Mouse (Mus musculus): ENCODE results near the gene Gins2. TPM values are rescaled to one million over a fixed set of nuclear protein-coding genes. Genes with fewer than 3 reads are reported as not detected.
A peak's percentile ranks its signal among the peaks of the same experiment; 100 is the strongest.

Gene Gins2
- polyA plus RNA-seq, 1 experiment from 2014 or later, result 81.7 TPM

- no peaks in the 10 kb centered on the region for H3K27me3 ChIP-seq
- H3K9ac ChIP-seq, result no peak overlapping the region
- 70% methylated on average over 14 of the region's 14 CpGs for WGBS
- no peak overlapping the region for H3K4me3 ChIP-seq (replicated peaks)
- H3K9me3 ChIP-seq (replicated peaks), result no peaks in the 10 kb centered on the region
- H3K4me2 ChIP-seq (replicated peaks), result no peak overlapping the region
- no peaks in the 10 kb centered on the region for H3K36me3 ChIP-seq
- H3K27ac ChIP-seq (replicated peaks), result no peak overlapping the region
- H3K4me1 ChIP-seq, result peaks cover 10% of the 10 kb centered on the region; the same call in 1 of the 2 replicates
- no peak for ATAC-seq (ENCODE audit: insufficient number of reproducible peaks, low FRiP score, low TSS enrichment, low read depth)
These were observed 33.1 kb upstream of the Gins2 start for GRCm38 (mm10) chr8:120622161-120622560.

- Histone ChIP-seq H3K4me1 (peaks cover 17% of the 10 kb centered on the region; the same call in 1 of the 2 replicates), H3K36me3 (no peaks in the 10 kb centered on the region), H3K27me3 (no peaks in the 10 kb centered on the region), H3K9me3 (replicated peaks) (no peaks in the 10 kb centered on the region), H3K27ac (replicated peaks) (no peak overlapping the region), H3K4me3 (replicated peaks) (no peak overlapping the region), H3K9ac (no peak overlapping the region), H3K4me2 (replicated peaks) (no peak overlapping the region)
- 57% methylated on average over 7 of the region's 7 CpGs for WGBS
- ATAC-seq (ENCODE audit: insufficient number of reproducible peaks, low FRiP score, low TSS enrichment, low read depth), result no peak
These were observed 31.3 kb upstream of the Gins2 start for GRCm38 (mm10) chr8:120620441-120620840.

GRCm38 (mm10) chr8:120619235-120620180, 30.4 kb upstream of the Gins2 start:
- Histone ChIP-seq H3K9me3 (replicated peaks) (no peaks in the 10 kb centered on the region), H3K27ac (replicated peaks) (0 out of 2 replicates have a peak overlapping the region, but pooled peaks have one; percentile 4), H3K9ac (no peak overlapping the region), H3K36me3 (no peaks in the 10 kb centered on the region), H3K4me3 (replicated peaks) (no peak overlapping the region), H3K27me3 (no peaks in the 10 kb centered on the region), H3K4me2 (replicated peaks) (no peak overlapping the region), H3K4me1 (peaks cover 17% of the 10 kb centered on the region; the same call in 1 of the 2 replicates)
- no peak for ATAC-seq (ENCODE audit: insufficient number of reproducible peaks, low FRiP score, low TSS enrichment, low read depth)
- 72% methylated on average over 11 of the region's 11 CpGs for WGBS

- Histone ChIP-seq H3K9ac (no peak overlapping the region), H3K9me3 (replicated peaks) (no peaks in the 10 kb centered on the region), H3K4me3 (replicated peaks) (no peak overlapping the region), H3K4me2 (replicated peaks) (no peak overlapping the region), H3K36me3 (no peaks in the 10 kb centered on the region), H3K4me1 (peaks cover 17% of the 10 kb centered on the region; the same call in 1 of the 2 replicates), H3K27ac (replicated peaks) (no peak overlapping the region), H3K27me3 (no peaks in the 10 kb centered on the region)
- 1% methylated on average over 6 of the region's 6 CpGs for WGBS
- ATAC-seq (ENCODE audit: insufficient number of reproducible peaks, low FRiP score, low TSS enrichment, low read depth), result peak; percentile 48; the same call in 1 of the 2 replicates
These were observed 29.0 kb upstream of the Gins2 start for GRCm38 (mm10) chr8:120618110-120618509.

GRCm38 (mm10) chr8:120616663-120617626, 27.8 kb upstream of the Gins2 start:
- no peak overlapping the region for H3K9ac ChIP-seq
- ATAC-seq (ENCODE audit: insufficient number of reproducible peaks, low FRiP score, low TSS enrichment, low read depth), result no peak
- peaks cover 17% of the 10 kb centered on the region; the same call in 1 of the 2 replicates for H3K4me1 ChIP-seq
- no peak overlapping the region for H3K4me2 ChIP-seq (replicated peaks)
- H3K4me3 ChIP-seq (replicated peaks), result no peak overlapping the region
- no peaks in the 10 kb centered on the region for H3K27me3 ChIP-seq
- H3K36me3 ChIP-seq, result no peaks in the 10 kb centered on the region
- WGBS, result 31% methylated on average over 7 of the region's 8 CpGs
- no peak overlapping the region for H3K27ac ChIP-seq (replicated peaks)
- H3K9me3 ChIP-seq (replicated peaks), result no peaks in the 10 kb centered on the region

GRCm38 (mm10) chr8:120614491-120614890, 25.4 kb upstream of the Gins2 start:
- H3K9me3 ChIP-seq (replicated peaks), result no peaks in the 10 kb centered on the region
- H3K27ac ChIP-seq (replicated peaks), result no peak overlapping the region
- no peak for ATAC-seq (ENCODE audit: insufficient number of reproducible peaks, low FRiP score, low TSS enrichment, low read depth)
- no peak overlapping the region for H3K4me3 ChIP-seq (replicated peaks)
- no peaks in the 10 kb centered on the region for H3K27me3 ChIP-seq
- peaks cover 17% of the 10 kb centered on the region; the same call in 1 of the 2 replicates for H3K4me1 ChIP-seq
- H3K4me2 ChIP-seq (replicated peaks), result no peak overlapping the region
- H3K9ac ChIP-seq, result no peak overlapping the region
- WGBS, result 73% methylated on average over 3 of the region's 3 CpGs
- H3K36me3 ChIP-seq, result no peaks in the 10 kb centered on the region

GRCm38 (mm10) chr8:120610824-120611223, 21.7 kb upstream of the Gins2 start:
- Histone ChIP-seq H3K9me3 (replicated peaks) (no peaks in the 10 kb centered on the region), H3K4me1 (no peaks in the 10 kb centered on the region; the same call in 1 of the 2 replicates), H3K27ac (replicated peaks) (no peak overlapping the region), H3K4me2 (replicated peaks) (no peak overlapping the region), H3K36me3 (no peaks in the 10 kb centered on the region), H3K4me3 (replicated peaks) (no peak overlapping the region), H3K9ac (no peak overlapping the region), H3K27me3 (no peaks in the 10 kb centered on the region)
- ATAC-seq (ENCODE audit: insufficient number of reproducible peaks, low FRiP score, low TSS enrichment, low read depth), result no peak
- 76% methylated on average over 6 of the region's 6 CpGs for WGBS

GRCm38 (mm10) chr8:120607885-120608284, 18.8 kb upstream of the Gins2 start:
- Histone ChIP-seq H3K27ac (replicated peaks) (no peak overlapping the region), H3K4me3 (replicated peaks) (no peak overlapping the region), H3K9ac (no peak overlapping the region), H3K4me1 (peaks cover 2% of the 10 kb centered on the region), H3K36me3 (no peaks in the 10 kb centered on the region), H3K27me3 (no peaks in the 10 kb centered on the region), H3K4me2 (replicated peaks) (no peak overlapping the region), H3K9me3 (replicated peaks) (no peaks in the 10 kb centered on the region)
- ATAC-seq (ENCODE audit: insufficient number of reproducible peaks, low FRiP score, low TSS enrichment, low read depth), result no peak
- 12% methylated on average over 7 of the region's 7 CpGs for WGBS

- ATAC-seq (ENCODE audit: insufficient number of reproducible peaks, low FRiP score, low TSS enrichment, low read depth), result no peak
These were observed 18.4 kb upstream of the Gins2 start for GRCm38 (mm10) chr8:120607460-120607859.

GRCm38 (mm10) chr8:120602672-120603071, 13.6 kb upstream of the Gins2 start:
- peaks cover 19% of the 10 kb centered on the region for H3K4me1 ChIP-seq
- H3K36me3 ChIP-seq, result no peaks in the 10 kb centered on the region
- WGBS, result 41% methylated on average over 6 of the region's 6 CpGs
- no peak overlapping the region for H3K4me3 ChIP-seq (replicated peaks)
- H3K9me3 ChIP-seq (replicated peaks), result no peaks in the 10 kb centered on the region
- H3K9ac ChIP-seq, result no peak overlapping the region
- no peak for ATAC-seq (ENCODE audit: insufficient number of reproducible peaks, low FRiP score, low TSS enrichment, low read depth)
- H3K4me2 ChIP-seq (replicated peaks), result no peak overlapping the region
- no peaks in the 10 kb centered on the region for H3K27me3 ChIP-seq
- H3K27ac ChIP-seq (replicated peaks), result no peak overlapping the region

More at GRCm38 (mm10) chr8:120607460-120607859, 18.4 kb upstream of the Gins2 start:
- no peak overlapping the region for H3K4me2 ChIP-seq (replicated peaks)
- H3K27ac ChIP-seq (replicated peaks), result no peak overlapping the region
- no peak overlapping the region for H3K9ac ChIP-seq
- H3K27me3 ChIP-seq, result no peaks in the 10 kb centered on the region
- WGBS, result 78% methylated on average over 9 of the region's 9 CpGs
- H3K9me3 ChIP-seq (replicated peaks), result no peaks in the 10 kb centered on the region
- H3K36me3 ChIP-seq, result no peaks in the 10 kb centered on the region
- no peak overlapping the region for H3K4me3 ChIP-seq (replicated peaks)
- H3K4me1 ChIP-seq, result peaks cover 6% of the 10 kb centered on the region

GRCm38 (mm10) chr8:120599504-120599903, 10.4 kb upstream of the Gins2 start:
- no peak for ATAC-seq (ENCODE audit: insufficient number of reproducible peaks, low FRiP score, low TSS enrichment, low read depth)
- Histone ChIP-seq H3K4me3 (replicated peaks) (no peak overlapping the region), H3K9ac (no peak overlapping the region), H3K4me1 (peaks cover 19% of the 10 kb centered on the region), H3K9me3 (replicated peaks) (no peaks in the 10 kb centered on the region), H3K36me3 (no peaks in the 10 kb centered on the region), H3K27me3 (no peaks in the 10 kb centered on the region), H3K27ac (replicated peaks) (no peak overlapping the region), H3K4me2 (replicated peaks) (no peak overlapping the region)
- 57% methylated on average over 7 of the region's 7 CpGs for WGBS

Data from embryonic facial prominence, embryonic 15.5 days (tissue).